Mouse (Mus musculus) urinary bladder, postnatal 36 days (tissue): ENCODE measurements around the gene Vmp1.
A peak's percentile ranks its signal among the peaks of the same experiment; 100 is the strongest.

ENCODE experiments used
- DNase-seq, 2 experiments: peaks; one replicate each; pipeline ENCODE4 v3.0.0; 2022; ENCODE audit warnings: low spot score in 2 of 2, mixed read lengths in 1 of 2

Gene Vmp1

DNA sequence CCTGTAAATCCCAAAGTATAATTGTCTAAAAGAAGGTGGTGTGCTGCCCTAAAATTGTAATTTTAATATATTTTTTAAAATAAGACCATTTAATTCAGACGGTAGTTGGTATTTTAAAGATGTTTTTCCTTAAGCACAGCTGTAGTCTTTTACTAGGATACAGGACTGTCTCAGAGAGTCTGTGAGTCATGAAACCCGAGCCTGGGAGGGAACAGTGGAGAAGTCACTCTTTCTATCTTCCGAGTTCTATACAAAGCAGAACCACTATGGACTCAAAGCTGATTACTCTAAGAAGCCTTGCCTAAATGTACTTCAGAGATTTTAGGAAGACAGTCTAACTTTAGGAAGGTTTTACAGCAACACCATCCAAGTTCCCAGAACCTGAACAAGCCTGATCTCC lies 81.5 kb downstream of the Vmp1 start:
- no peak for DNase-seq

DNA sequence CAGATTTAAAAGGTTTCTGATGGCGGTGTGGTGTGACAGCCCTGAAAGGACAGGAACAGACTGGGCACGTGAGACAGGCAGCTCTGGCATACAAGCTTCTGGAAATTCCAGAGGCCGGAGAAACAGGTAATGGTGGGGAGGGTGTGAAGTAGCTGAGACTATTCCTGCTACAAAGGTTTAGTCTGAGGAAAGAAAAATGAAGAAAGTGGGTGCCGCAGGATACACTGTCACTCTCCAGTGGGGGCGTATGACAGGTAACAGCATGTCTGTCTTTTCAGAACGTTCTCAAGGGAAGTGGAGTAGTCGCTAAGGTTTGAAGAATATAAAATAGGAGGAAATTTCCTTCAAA lies 83.5 kb downstream of the Vmp1 start:
- DNase-seq: no peak

- no peak for DNase-seq
Observed at GRCm38 (mm10) chr11:86599378-86600208, 84.0 kb downstream of the Vmp1 start.

DNA sequence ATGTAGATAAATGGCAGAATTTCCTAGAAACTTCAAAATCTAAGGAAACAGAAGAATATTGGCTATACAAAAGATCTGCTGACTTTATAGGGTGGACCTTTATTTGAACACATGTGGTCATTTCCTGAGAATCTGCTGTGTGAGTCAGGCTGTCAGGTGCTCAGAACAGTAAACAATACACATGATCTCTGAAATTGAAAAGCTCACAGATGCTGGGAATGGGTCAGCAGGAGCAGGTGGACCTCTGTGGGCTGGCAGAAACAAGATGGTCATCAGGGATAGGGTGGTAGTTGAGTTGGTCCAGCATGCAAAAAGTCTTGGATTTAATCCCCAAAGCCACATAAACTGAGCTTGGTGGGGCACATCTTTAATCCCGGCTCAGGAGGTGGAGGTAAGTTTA lies 85.1 kb downstream of the Vmp1 start:
- no peak for DNase-seq

GRCm38 (mm10) chr11:86598154-86598553 lies 85.5 kb downstream of the Vmp1 start:
- DNase-seq: no peak

DNA sequence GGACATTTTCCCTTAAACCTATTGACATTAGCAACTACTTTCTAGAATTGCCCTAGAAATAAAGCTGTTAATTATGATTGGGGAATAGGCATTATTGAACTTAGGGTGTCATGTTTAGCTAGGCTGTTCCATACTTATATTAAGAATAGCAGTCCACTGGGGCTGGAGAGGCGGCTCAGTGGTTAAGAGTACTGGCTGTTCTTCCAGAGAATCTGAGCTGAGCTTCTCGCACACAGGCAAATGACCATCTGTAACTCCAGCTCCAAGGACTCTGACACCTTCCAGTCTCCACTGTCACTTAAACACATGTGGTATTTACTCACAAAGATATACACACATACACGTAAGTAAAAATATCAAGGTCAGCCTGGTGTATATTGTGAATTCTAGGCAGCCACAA lies 86.7 kb downstream of the Vmp1 start:
- no peak for DNase-seq

- DNase-seq: no peak
Observed at GRCm38 (mm10) chr11:86596187-86596960, 87.3 kb downstream of the Vmp1 start.

DNA sequence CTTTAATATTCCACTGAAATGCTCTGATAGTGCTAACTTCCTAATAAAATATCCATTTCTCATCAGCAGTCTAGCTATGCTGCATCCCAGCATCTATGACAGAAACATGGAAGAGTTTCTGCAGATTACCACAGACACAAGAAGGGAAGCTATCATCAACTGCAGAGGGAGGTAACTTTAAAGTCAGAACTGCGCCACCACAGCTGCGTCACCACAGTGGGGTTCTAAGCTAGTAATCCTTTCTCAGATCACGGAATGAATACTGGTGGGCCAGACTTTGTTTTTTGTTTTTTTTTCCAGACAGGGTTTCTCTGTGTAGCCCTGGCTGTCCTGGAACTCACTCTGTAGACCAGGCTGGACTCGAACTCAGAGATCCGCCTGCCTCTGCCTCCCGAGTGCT lies 88.3 kb downstream of the Vmp1 start:
- DNase-seq: no peak

DNA sequence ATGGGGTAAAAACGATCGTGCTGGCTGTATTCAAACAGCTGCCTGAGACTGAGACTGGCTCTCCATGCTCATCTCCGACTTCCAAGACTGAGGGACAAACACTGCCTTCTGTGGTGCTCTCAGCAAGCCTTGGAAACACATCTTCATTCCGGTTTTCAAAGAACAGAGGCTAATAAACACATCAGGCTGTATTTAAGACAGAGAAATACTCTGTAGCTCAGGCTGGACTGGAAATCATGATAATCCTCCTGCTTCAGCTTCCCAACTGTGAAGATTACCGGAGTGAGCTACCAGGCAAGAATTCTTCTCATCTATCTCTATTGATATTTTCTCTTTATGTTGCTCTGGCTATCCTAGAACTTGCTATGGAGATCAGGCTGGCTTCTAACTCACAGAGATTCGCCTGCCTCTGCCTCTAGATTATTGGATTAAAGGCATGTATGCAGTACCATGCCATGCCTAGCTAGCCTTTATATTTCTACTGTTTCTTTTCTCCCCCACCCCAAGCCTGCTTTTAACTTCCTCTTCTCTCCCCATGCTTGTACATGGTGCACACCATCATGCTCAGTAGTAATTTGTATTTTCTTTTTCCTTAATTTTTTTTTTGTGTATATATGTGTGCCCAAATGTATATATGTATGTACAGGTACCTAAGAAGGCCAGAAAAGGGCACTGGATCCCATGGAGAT lies 89.3 kb downstream of the Vmp1 start:
- DNase-seq: no peak

- DNase-seq: no peak
Observed at GRCm38 (mm10) chr11:86593443-86593842, 90.2 kb downstream of the Vmp1 start.

DNA sequence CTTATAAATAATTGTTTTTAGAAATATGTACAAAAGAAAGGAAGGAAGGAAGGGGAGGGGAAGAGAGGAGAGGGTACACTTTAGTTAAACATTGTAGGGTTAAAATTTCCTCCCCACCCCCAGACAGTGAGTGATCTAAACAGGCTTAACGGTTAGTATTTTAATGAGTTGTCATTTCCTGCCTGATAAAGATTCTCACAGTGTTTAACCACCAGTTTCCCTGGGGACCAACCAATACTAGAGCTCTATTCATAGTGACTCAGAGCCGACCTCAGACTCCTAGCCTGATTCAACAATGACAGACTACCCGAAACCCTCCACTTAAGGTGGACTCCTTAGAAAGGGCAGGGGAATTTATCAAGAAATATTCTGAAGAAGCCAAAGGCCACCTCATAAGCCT lies 90.6 kb downstream of the Vmp1 start:
- no peak for DNase-seq

DNA sequence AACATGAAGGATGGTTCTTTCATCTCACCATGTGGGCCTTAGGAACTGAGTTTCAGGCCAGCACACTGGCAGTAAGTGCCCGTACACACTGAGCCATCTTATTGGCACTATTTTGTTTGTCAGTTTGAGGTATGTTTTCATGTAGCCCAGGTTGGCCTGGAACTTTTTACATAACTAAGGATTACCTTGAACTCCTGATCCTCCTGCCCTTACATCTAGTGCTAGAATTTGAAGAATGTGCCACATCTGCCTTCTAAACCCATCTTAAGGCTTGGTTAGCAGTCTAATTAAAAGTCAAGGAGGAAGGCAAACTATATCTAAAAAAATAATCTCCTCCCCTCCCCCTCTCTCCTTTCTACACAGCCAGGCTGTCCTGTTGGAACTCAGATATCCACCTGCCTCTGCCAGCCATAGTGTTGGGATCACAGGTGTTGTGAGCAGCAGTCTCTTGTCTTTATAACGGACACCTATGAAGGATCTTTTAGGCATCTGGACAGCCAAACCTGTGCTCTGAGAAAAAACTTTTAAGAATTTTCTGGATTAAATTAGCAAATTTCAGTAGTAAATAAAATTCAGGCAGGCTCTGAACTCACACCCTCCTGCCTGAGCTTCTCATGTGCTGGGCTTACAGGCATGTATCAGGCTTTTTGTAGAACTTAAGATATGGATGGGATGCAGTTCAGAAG lies 91.6 kb downstream of the Vmp1 start:
- DNase-seq: no peak

GRCm38 (mm10) chr11:86591301-86591845 lies 92.3 kb downstream of the Vmp1 start:
- DNase-seq: no peak

DNA sequence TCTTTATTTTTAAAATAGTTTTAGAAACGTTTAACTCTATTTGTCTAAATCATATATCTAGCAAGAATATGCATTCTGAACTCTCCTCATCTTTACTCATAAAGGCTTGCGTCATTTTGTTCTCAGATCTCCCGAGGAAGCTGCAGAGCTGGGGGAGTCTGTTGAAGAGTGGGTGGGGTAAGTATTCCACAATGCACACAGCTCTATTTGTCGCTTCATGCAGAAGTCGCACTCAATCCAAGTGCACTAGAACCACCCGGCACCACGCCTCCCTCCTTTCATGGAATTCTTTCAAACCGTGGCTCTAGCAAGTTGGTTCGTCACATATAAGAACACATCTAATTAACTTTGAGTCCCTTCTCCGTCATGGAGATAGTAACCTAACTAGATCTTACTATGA lies 93.1 kb downstream of the Vmp1 start:
- no peak for DNase-seq

DNA sequence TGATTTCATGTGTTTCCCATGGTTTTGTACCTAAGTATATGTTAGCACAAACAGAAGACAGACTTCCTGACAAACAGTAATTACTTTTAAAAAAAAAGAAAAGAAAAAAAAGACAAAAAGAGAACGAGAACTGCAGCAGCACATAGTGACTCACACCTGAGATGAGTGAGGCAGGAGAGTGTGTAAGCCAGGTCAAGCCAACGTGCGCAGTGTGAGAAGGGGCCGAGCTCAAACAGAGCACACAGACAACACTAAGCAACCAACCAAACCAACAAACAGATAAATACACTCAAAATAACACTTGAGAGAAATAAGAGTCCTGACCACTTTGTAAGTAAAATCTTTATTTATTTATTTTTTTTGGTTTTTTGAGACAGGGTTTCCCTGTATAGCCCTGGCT lies 93.6 kb downstream of the Vmp1 start:
- DNase-seq: no peak

GRCm38 (mm10) chr11:86588583-86589298 lies 94.9 kb downstream of the Vmp1 start:
- no peak for DNase-seq

GRCm38 (mm10) chr11:86587830-86588229 lies 95.8 kb downstream of the Vmp1 start:
- DNase-seq: no peak

- DNase-seq: peak in 1 of 2 experiments; percentile 85
Observed at GRCm38 (mm10) chr11:86586868-86587792, 96.5 kb downstream of the Vmp1 start.

DNA sequence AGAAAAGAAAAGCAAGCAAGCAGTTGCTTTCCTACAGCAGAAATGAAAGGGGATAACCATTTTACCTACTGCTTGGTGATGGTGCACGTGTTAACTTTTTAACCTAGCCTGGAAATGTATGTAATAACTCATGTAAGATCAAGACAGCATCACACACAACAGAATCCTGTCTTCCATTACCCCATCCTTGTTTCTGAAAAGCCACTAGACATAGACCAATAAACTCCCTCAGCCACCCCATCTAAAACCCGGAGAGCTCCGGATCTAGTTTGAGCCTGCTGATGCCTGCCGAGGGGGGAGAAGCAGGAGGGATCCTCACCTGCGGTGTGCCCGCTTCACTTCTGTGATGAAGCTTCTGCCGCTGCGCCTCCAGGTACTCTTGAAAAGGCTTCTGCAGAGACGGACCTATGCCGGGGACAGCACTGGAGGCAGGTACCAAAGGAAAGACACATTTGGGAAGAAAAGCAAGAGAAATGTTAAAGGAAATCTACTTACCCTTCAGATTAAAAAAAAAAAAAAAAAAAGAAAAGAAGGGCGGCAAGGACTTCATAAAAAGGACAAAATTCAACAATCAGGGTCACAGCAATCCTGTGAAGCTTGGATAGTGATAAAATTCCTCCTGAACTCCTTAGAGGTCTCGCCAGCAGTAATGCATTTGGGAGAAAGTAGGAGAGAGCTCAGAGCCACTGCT lies 97.3 kb downstream of the Vmp1 start:
- peak in 1 of 2 experiments; percentile 36 for DNase-seq
